In genomic region chr4:149562905-149563347, GRCm38 (mm10) we compare ENCODE assay signal across 10 mouse cellular contexts. TPM values are rescaled to one million over a fixed set of nuclear protein-coding genes. Genes with fewer than 3 reads are reported as not detected.
DNase-seq lines count a peak whose midpoint lies in the region; ATAC-seq and TF ChIP-seq lines count a peak whose summit lies in the region.
"Had no signal": no experiment of that assay in that cellular context is flagged by ENCODE, and none has a peak within 500 bp of the region (broad histone marks: within the 10 kb centered on the region; RNA-seq: fewer than 3 reads in every experiment).

No protein-coding gene starts in this region.

- no peak for ATAC-seq in heart, embryonic 14.5 days (ENCODE audit: insufficient number of reproducible peaks, insufficient read depth, low FRiP score, low read depth)
- ATAC-seq in midbrain, embryonic 13.5 days = no peak; the same call in 1 of the 2 replicates

- no peak overlapping the region for H3K4me3 ChIP-seq in layer of hippocampus, adult 2 months
- no peak overlapping the region for H3K4me3 ChIP-seq in heart, embryonic 14.5 days (ENCODE audit: control insufficient read depth in 1 of 2, insufficient read depth in 1 of 2, low read depth in 1 of 2, low read length in 2 of 2)
- H3K4me3 ChIP-seq in midbrain, embryonic 13.5 days (replicated peaks) = no peak overlapping the region
- H3K4me3 ChIP-seq: erythroblast, embryonic 14.5 days had no signal

- H3K4me1 ChIP-seq in heart, embryonic 14.5 days (ENCODE audit: control insufficient read depth in 2 of 2, insufficient read depth in 2 of 2, low read length in 2 of 2) = peaks cover 34 to 57% of the 10 kb centered on the region in 2 experiments
- peaks cover 45% of the 10 kb centered on the region for H3K4me1 ChIP-seq in midbrain, embryonic 13.5 days (replicated peaks)

- H3K27me3 ChIP-seq in heart, embryonic 14.5 days (ENCODE audit: control insufficient read depth, insufficient read depth, low read length) = no peaks in the 10 kb centered on the region
- H3K27me3 ChIP-seq in midbrain, embryonic 13.5 days = no peaks in the 10 kb centered on the region

- no peak for TF ChIP-seq CTCF in layer of hippocampus, adult 2 months (conservative IDR thresholded peaks at IDR 0.05)

- H3K4me2 ChIP-seq in heart, embryonic 14.5 days (ENCODE audit: low read length) = peak overlapping the region; percentile 37
- H3K4me2 ChIP-seq in midbrain, embryonic 13.5 days (replicated peaks) = no peak overlapping the region

- H3K9ac ChIP-seq in heart, embryonic 14.5 days (ENCODE audit: low read length) = no peak overlapping the region; the same call in 1 of the 2 replicates
- H3K9ac ChIP-seq in midbrain, embryonic 13.5 days (replicated peaks) = peak overlapping the region; percentile 40
- H3K9ac ChIP-seq: liver, embryonic 14.5 days had no signal

- WGBS in heart, embryonic 14.5 days = 40% methylated on average over 7 of the region's 7 CpGs
- 19% methylated on average over 7 of the region's 7 CpGs for WGBS in midbrain, embryonic 13.5 days

- no peaks in the 10 kb centered on the region for H3K9me3 ChIP-seq in heart, embryonic 14.5 days (ENCODE audit: control insufficient read depth, low read length)
- H3K9me3 ChIP-seq in midbrain, embryonic 13.5 days = 0 out of 2 replicates have a peak, but pooled peaks cover 5% of the 10 kb centered on the region

- H3K27ac ChIP-seq in layer of hippocampus, adult 2 months = peak overlapping the region; percentile 88
- peak overlapping the region; percentile 34 to 74 for H3K27ac ChIP-seq in heart, embryonic 14.5 days (replicated peaks in 1 of 2; ENCODE audit: control insufficient read depth in 1 of 2, insufficient read depth in 1 of 2, low read depth in 2 of 2, low read length in 2 of 2)
- peak overlapping the region; percentile 83 for H3K27ac ChIP-seq in midbrain, embryonic 13.5 days
- H3K27ac ChIP-seq: liver, embryonic 14.5 days had no signal

- H3K36me3 ChIP-seq in heart, embryonic 14.5 days (ENCODE audit: control insufficient read depth, insufficient read depth, low read length) = no peaks in the 10 kb centered on the region
- H3K36me3 ChIP-seq in midbrain, embryonic 13.5 days = peaks cover 16% of the 10 kb centered on the region

- DNase-seq in layer of hippocampus, adult 2 months (ENCODE audit: low spot score in 2 of 2) = no peak
- no peak for DNase-seq in layer of hippocampus, adult 9-11 months
- DNase-seq in cerebellum, postnatal 10 days = peak; percentile 84 to 86
- DNase-seq in gastrocnemius, postnatal 10 days = no peak
- no peak for DNase-seq in adrenal gland, adult 8-10 months
- DNase-seq in layer of hippocampus, postnatal 25 days (ENCODE audit: extremely low spot score in 1 of 2, low spot score in 1 of 2) = no peak

RNA-seq across cellular contexts. Expression of gene Clstn1, which starts 23.3 kb away (rescaled TPM):
- total RNA-seq in layer of hippocampus, adult 2 months (2021) = 100 to 1,000 TPM; 748 to 817 TPM
- polyA plus RNA-seq in heart, embryonic 14.5 days (2014; fragmentation: Nextera tagmentation; extraction: Ambion mirVana) = 18.2 and 18.5 TPM in 2 replicates
- 41.9 and 61.9 TPM in 2 replicates for polyA plus RNA-seq in midbrain, embryonic 13.5 days (2015; fragmentation: Nextera tagmentation; extraction: Ambion mirVana)
- 10 to 100 TPM; 63.5 to 69.0 TPM for total RNA-seq in gastrocnemius, postnatal 10 days (2021)
- total RNA-seq in adrenal gland, adult 8-10 months (2022) = 100 to 1,000 TPM; 106 to 164 (median 136) TPM
- 100 to 1,000 TPM; 782 to 866 TPM for total RNA-seq in layer of hippocampus, postnatal 25 days (2021)

RNA-seq across cellular contexts. Expression of gene Ctnnbip1, which starts 44.9 kb away (rescaled TPM):
- 10 to 100 TPM; 32.2 to 34.4 TPM for total RNA-seq in layer of hippocampus, adult 2 months (2021)
- polyA plus RNA-seq in heart, embryonic 14.5 days (2014; fragmentation: Nextera tagmentation; extraction: Ambion mirVana) = 35.4 and 43.1 TPM in 2 replicates
- polyA plus RNA-seq in midbrain, embryonic 13.5 days (2015; fragmentation: Nextera tagmentation; extraction: Ambion mirVana) = 74.6 and 79.6 TPM in 2 replicates
- total RNA-seq in gastrocnemius, postnatal 10 days (2021) = 10 to 100 TPM; 61.4 to 76.9 TPM
- total RNA-seq in adrenal gland, adult 8-10 months (2022) = 10 to 100 TPM; 25.3 to 34.5 (median 29.7) TPM
- total RNA-seq in layer of hippocampus, postnatal 25 days (2021) = 10 to 100 TPM; 39.5 to 41.1 TPM

Comparison
In these comparisons a context has a peak if more than half of its experiments do, and no peak if none do; other contexts are left out.
1. DNase-seq: peak in cerebellum, postnatal 10 days (2 of 2); none in layer of hippocampus, adult 2 months (0 of 2), layer of hippocampus, adult 9-11 months (single experiment), gastrocnemius, postnatal 10 days (single experiment), adrenal gland, adult 8-10 months (single experiment) and layer of hippocampus, postnatal 25 days (0 of 2).
2. RNA of gene Clstn1, which starts 23.3 kb away (total RNA-seq): 782 to 866 TPM in layer of hippocampus, postnatal 25 days and 748 to 817 TPM in layer of hippocampus, adult 2 months; 106 to 164 TPM in adrenal gland, adult 8-10 months and 63.5 to 69.0 TPM in gastrocnemius, postnatal 10 days; every median in the first group is over 4 times any median in the second.
3. Peak in every context shown above with its lines, with median percentiles within 50 percentile points of each other: H3K27ac ChIP-seq.